Mouse (Mus musculus) lung, adult 2 months (tissue): Measurements from ENCODE around the gene Nppc.
A peak's percentile ranks its signal among the peaks of the same experiment; 100 is the strongest.

Source experiments
- CTCF ChIP-seq: fragments of 200-500 bp; IDR thresholded peaks from 2 replicates; pipeline ENCODE4 v1.5.1; 2011; ENCODE audit warnings: mild to moderate bottlenecking, low read length, control low read depth; ENCODE audit not compliant: insufficient read depth
- POLR2A ChIP-seq: fragments of 200-500 bp; IDR thresholded peaks from 2 replicates; pipeline ENCODE4 v1.6.1; 2011; ENCODE audit warnings: low read depth, mild to moderate bottlenecking, control low read depth, low read length, borderline replicate concordance; ENCODE audit errors: extremely low read depth

DNA sequence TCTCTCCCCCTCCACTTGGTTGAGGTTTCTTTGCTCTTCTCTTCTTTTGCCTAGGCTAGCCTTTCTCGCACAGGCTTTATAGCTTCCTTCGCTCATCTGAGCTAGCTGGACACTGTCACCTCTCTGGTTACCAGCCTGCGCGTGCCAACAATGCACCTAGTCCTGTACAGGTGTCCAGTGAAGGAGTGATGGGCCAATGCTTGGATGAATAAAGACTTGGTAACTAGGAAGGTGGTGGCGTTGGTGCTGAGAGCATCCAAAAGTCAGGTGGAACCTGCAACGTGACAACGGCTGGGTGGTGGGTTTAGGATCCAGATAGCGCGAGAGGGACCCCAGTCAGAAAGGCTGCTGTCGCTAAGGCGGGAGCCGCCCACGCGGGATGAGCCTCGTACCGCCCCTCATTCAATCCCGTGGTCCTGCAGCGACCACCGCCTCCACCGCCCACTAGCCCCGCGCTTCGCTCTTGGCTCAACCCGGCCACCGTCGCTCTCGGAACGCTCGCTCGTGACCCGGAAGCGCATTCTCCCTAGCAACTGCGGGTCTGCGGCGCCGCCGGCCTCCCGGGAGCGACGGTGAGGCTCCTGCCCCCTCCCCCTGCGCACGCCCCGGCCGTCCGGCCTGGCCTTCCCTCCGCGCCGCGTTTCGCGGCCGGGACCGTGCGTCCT lies 33.1 kb upstream of the Nppc start, which contains the start of gene Dis3l2:
- no peak for TF ChIP-seq CTCF
- peak; percentile 53; the same call in 1 of the 2 replicates for TF ChIP-seq POLR2A
